Mouse (Mus musculus) kidney, embryonic 14.5 days (tissue): ENCODE results near the gene Dmc1. TPM values are rescaled to one million over a fixed set of nuclear protein-coding genes. Genes with fewer than 3 reads are reported as not detected.

Experiments used
- ATAC-seq: fragments of 200-750 bp; cut with Nextera tagmentation; 2 replicates; pipeline ENCODE4 v1.8.0; 2017; ENCODE audit warnings: moderate number of reproducible peaks, mild to moderate bottlenecking, moderate TSS enrichment, moderate library complexity; ENCODE audit not compliant: low FRiP score, low TSS enrichment
- H3K27ac ChIP-seq: fragments of 300-500 bp; sonication (generic); 2 replicates; pipeline ENCODE4 v1.5.1; 2014; ENCODE audit warnings: low read depth, mild to moderate bottlenecking, low read length, moderate library complexity, mixed read lengths
- H3K27me3 ChIP-seq: fragments of 300-500 bp; sonication (generic); 2 replicates; pipeline ENCODE4 v1.6.1; 2014; ENCODE audit warnings: mild to moderate bottlenecking, low read length; ENCODE audit not compliant: control insufficient read depth, insufficient read depth
- H3K36me3 ChIP-seq: fragments of 300-500 bp; sonication (generic); 2 replicates; pipeline ENCODE4 v1.6.1; 2014; ENCODE audit warnings: low read length, mixed read lengths; ENCODE audit not compliant: control insufficient read depth, insufficient read depth
- H3K4me1 ChIP-seq: fragments of 300-500 bp; sonication (generic); 2 replicates; pipeline ENCODE4 v1.6.1; 2014; ENCODE audit warnings: low read length, mixed read lengths; ENCODE audit not compliant: control insufficient read depth, insufficient read depth
- H3K4me2 ChIP-seq: fragments of 300-500 bp; sonication (generic); replicated peaks from 2 replicates; pipeline ENCODE4 v1.6.1; 2014; ENCODE audit warnings: low read depth, mild to moderate bottlenecking, low read length
- H3K4me3 ChIP-seq: fragments of 300-500 bp; sonication (generic); 2 replicates; pipeline ENCODE4 v1.5.1; 2014; ENCODE audit warnings: mild to moderate bottlenecking, low read length
- H3K9ac ChIP-seq: fragments of 300-500 bp; sonication (generic); 2 replicates; pipeline ENCODE4 v1.6.1; 2014; ENCODE audit warnings: low read depth, mild to moderate bottlenecking, low read length, moderate library complexity
- H3K9me3 ChIP-seq: fragments of 300-500 bp; sonication (generic); 2 replicates; pipeline ENCODE4 v1.6.1; 2016; ENCODE audit warnings: low read length; ENCODE audit not compliant: control insufficient read depth
- WGBS: fragments of 180-500 bp; shearing (Covaris S2); extraction: QIAGEN DNeasy Blood & Tissue Kit; methylation state at CpG from one replicate; pipeline ENCODE4 v1.1.7; 2014; 5-methylcytosine and 5-hydroxymethylcytosine counted together
- polyA plus RNA-seq: library from polyadenylated mRNA; unstranded; fragments of >200 nt; fragmentation: Nextera tagmentation; extraction: Ambion mirVana; gene quantifications from 2 replicates; pipeline ENCODE4 v1.2.1, GENCODE M21; 2014

Gene Dmc1
- polyA plus RNA-seq: 1.4 and 2.0 TPM in 2 replicates

- H3K27ac ChIP-seq: no peak within 1 kb of the TSS
- H3K4me1 ChIP-seq: peaks cover 5% of the 10 kb centered on the region; the same call in 1 of the 2 replicates
- 12% methylated on average over 37 of the region's 37 CpGs for WGBS
- H3K4me3 ChIP-seq: peak within 1 kb of the TSS; percentile 36
- H3K27me3 ChIP-seq: no peaks in the 10 kb centered on the region
- H3K9me3 ChIP-seq: 0 out of 2 replicates have a peak, but pooled peaks cover 3% of the 10 kb centered on the region
- H3K36me3 ChIP-seq: no peaks in the 10 kb centered on the region
- H3K9ac ChIP-seq: peak within 1 kb of the TSS; percentile 38
- ATAC-seq: peak; percentile 69
- peak within 1 kb of the TSS; percentile 42 for H3K4me2 ChIP-seq
Measured at GRCm38 (mm10) chr15:79604990-79605665, at the start of gene Dmc1. Dmc1 (minus strand) TSS chr15:79605109.

GRCm38 (mm10) chr15:79651481-79651880 lies 46.6 kb upstream of the Dmc1 start:
- no peaks in the 10 kb centered on the region for H3K27me3 ChIP-seq
- no peak overlapping the region for H3K9ac ChIP-seq
- H3K27ac ChIP-seq: no peak overlapping the region
- no peaks in the 10 kb centered on the region; the same call in 1 of the 2 replicates for H3K36me3 ChIP-seq
- no peaks in the 10 kb centered on the region for H3K9me3 ChIP-seq
- no peaks in the 10 kb centered on the region for H3K4me1 ChIP-seq
- WGBS: 81% methylated on average over 4 of the region's 4 CpGs
- ATAC-seq: no peak
- no peak overlapping the region for H3K4me3 ChIP-seq
- H3K4me2 ChIP-seq: no peak overlapping the region

- Histone ChIP-seq H3K9ac (no peak overlapping the region), H3K36me3 (no peaks in the 10 kb centered on the region; the same call in 1 of the 2 replicates), H3K9me3 (no peaks in the 10 kb centered on the region), H3K27ac (no peak overlapping the region), H3K4me2 (no peak overlapping the region), H3K27me3 (no peaks in the 10 kb centered on the region), H3K4me3 (no peak overlapping the region), H3K4me1 (no peaks in the 10 kb centered on the region)
- ATAC-seq: peak; percentile 55; the same call in 1 of the 2 replicates
Measured at GRCm38 (mm10) chr15:79650569-79650968, 45.7 kb upstream of the Dmc1 start.

GRCm38 (mm10) chr15:79648130-79648529 lies 43.2 kb upstream of the Dmc1 start:
- Histone ChIP-seq H3K4me2 (no peak overlapping the region), H3K36me3 (no peaks in the 10 kb centered on the region; the same call in 1 of the 2 replicates), H3K4me3 (no peak overlapping the region), H3K9ac (no peak overlapping the region), H3K27me3 (no peaks in the 10 kb centered on the region), H3K9me3 (no peaks in the 10 kb centered on the region), H3K4me1 (no peaks in the 10 kb centered on the region), H3K27ac (no peak overlapping the region)
- ATAC-seq: no peak
- 85% methylated on average over 12 of the region's 12 CpGs for WGBS

- no peak overlapping the region for H3K4me2 ChIP-seq
- 88% methylated on average over 2 of the region's 2 CpGs for WGBS
- no peak overlapping the region for H3K9ac ChIP-seq
- H3K36me3 ChIP-seq: no peaks in the 10 kb centered on the region; the same call in 1 of the 2 replicates
- H3K4me3 ChIP-seq: no peak overlapping the region
- no peak overlapping the region for H3K27ac ChIP-seq
- H3K9me3 ChIP-seq: no peaks in the 10 kb centered on the region
- no peak for ATAC-seq
- no peaks in the 10 kb centered on the region for H3K4me1 ChIP-seq
- H3K27me3 ChIP-seq: no peaks in the 10 kb centered on the region
Measured at GRCm38 (mm10) chr15:79645483-79645882, 40.6 kb upstream of the Dmc1 start.

- no peaks in the 10 kb centered on the region for H3K4me1 ChIP-seq
- 61% methylated on average over 11 of the region's 12 CpGs for WGBS
- ATAC-seq: no peak
Measured at GRCm38 (mm10) chr15:79641135-79641817, 36.4 kb upstream of the Dmc1 start.

GRCm38 (mm10) chr15:79630471-79630870 lies 25.6 kb upstream of the Dmc1 start:
- Histone ChIP-seq H3K4me3 (no peak overlapping the region), H3K4me2 (no peak overlapping the region), H3K27ac (no peak overlapping the region), H3K36me3 (peaks cover 7% of the 10 kb centered on the region; the same call in 1 of the 2 replicates), H3K9ac (no peak overlapping the region), H3K4me1 (no peaks in the 10 kb centered on the region), H3K27me3 (no peaks in the 10 kb centered on the region), H3K9me3 (no peaks in the 10 kb centered on the region)
- ATAC-seq: no peak
- 33% methylated on average over 2 of the region's 2 CpGs for WGBS

More at GRCm38 (mm10) chr15:79641135-79641817, 36.4 kb upstream of the Dmc1 start:
- H3K9me3 ChIP-seq: no peaks in the 10 kb centered on the region
- no peak overlapping the region for H3K27ac ChIP-seq
- H3K27me3 ChIP-seq: no peaks in the 10 kb centered on the region
- no peak overlapping the region for H3K9ac ChIP-seq
- H3K4me2 ChIP-seq: no peak overlapping the region
- H3K4me3 ChIP-seq: no peak overlapping the region
- H3K36me3 ChIP-seq: 0 out of 2 replicates have a peak, but pooled peaks cover 2% of the 10 kb centered on the region

- H3K9me3 ChIP-seq: no peaks in the 10 kb centered on the region
- no peaks in the 10 kb centered on the region for H3K4me1 ChIP-seq
- no peaks in the 10 kb centered on the region for H3K27me3 ChIP-seq
- no peak overlapping the region for H3K27ac ChIP-seq
- no peak overlapping the region for H3K4me2 ChIP-seq
- no peak overlapping the region for H3K4me3 ChIP-seq
- WGBS: 76% methylated on average over 11 of the region's 11 CpGs
- 0 out of 2 replicates have a peak, but pooled peaks cover 3% of the 10 kb centered on the region for H3K36me3 ChIP-seq
- ATAC-seq: no peak
- H3K9ac ChIP-seq: no peak overlapping the region
Measured at GRCm38 (mm10) chr15:79619770-79620414, 15.0 kb upstream of the Dmc1 start.
